Mouse (Mus musculus): ENCODE data around the gene Sort1.

Gene Sort1

DNA sequence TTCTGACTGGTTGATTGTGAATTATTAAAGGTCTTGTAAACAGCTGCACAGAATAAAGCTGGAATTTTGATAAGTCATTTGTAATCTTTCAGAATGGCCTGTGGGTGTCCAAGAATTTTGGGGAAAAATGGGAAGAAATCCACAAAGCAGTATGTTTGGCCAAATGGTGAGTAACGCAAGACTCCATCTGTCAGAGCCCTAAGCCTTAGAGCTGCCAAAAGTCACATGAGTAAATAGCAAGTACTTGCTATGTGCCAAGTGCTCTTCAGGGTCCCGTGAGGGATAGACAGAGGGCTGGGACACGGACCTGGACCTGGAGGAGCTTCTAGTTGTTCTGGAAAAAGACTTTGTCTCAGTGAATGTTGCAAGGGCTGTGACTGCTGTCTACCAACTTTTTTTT, 44.0 kb downstream of the Sort1 start:
- DNase-seq (ENCODE audit: low read depth, low spot score): no peak

- DNase-seq (ENCODE audit: low read depth, low spot score): no peak
Observed at GRCm38 (mm10) chr3:108328441-108328841, 44.6 kb downstream of the Sort1 start.

DNA sequence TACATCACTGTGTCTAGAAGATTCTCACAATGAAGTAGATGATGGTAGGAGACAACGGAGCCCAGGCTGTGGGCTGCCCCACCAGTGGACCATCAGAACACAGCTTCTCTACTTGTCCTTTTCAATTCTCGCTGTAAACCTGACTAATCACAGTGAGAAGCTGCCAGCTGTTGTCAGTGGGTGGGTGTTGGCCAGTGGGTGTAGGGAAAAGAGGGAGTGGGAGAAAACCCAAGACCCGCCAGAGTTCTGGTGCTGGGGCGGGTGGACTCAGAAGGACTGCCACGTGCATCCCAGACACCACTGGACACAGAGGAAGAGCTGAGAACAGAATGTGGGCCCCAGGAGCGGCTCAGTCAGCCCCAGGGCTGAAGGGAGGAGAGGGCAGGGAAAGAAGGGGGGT, 46.9 kb downstream of the Sort1 start:
- DNase-seq (ENCODE audit: low read depth, low spot score): no peak

DNA sequence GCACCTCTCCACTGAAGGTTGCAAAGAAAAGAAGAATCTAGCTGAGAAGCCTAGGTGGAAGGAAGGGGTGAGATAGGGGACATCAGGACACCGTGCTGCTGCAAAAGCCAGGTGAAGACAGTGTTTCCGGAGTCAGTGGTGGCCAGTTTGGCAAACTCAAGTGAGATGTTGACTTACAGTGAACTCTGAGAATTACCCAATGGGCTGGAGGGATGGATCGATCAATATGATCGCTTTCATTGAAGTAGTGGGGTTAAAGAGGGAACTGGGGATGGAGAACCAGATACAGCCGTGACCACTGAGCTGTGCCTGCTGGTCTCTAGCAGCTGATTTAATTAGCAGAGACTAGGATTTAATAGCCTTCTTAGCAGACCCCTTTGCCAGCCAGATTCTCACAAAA, 53.0 kb downstream of the Sort1 start:
- no peak for DNase-seq (ENCODE audit: low read depth, low spot score)

GRCm38 (mm10) chr3:108341040-108341439, 57.2 kb downstream of the Sort1 start:
- DNase-seq (ENCODE audit: low read depth, low spot score): no peak

- DNase-seq (ENCODE audit: low read depth, low spot score): no peak
Observed at GRCm38 (mm10) chr3:108342185-108342584, 58.3 kb downstream of the Sort1 start.

GRCm38 (mm10) chr3:108345855-108346254, 62.0 kb downstream of the Sort1 start:
- DNase-seq (ENCODE audit: low read depth, low spot score): no peak

- peak; percentile 68 for DNase-seq (ENCODE audit: low read depth, low spot score)
Observed at GRCm38 (mm10) chr3:108348376-108348775, 64.5 kb downstream of the Sort1 start.

GRCm38 (mm10) chr3:108355245-108355644, 71.4 kb downstream of the Sort1 start:
- DNase-seq (ENCODE audit: low read depth, low spot score): no peak

GRCm38 (mm10) chr3:108357051-108357450, 73.2 kb downstream of the Sort1 start:
- no peak for DNase-seq (ENCODE audit: low read depth, low spot score)

- DNase-seq (ENCODE audit: low read depth, low spot score): no peak
Observed at GRCm38 (mm10) chr3:108358445-108358844, 74.6 kb downstream of the Sort1 start.

GRCm38 (mm10) chr3:108360894-108361293, 77.0 kb downstream of the Sort1 start:
- DNase-seq (ENCODE audit: low read depth, low spot score): no peak

- no peak for DNase-seq (ENCODE audit: low read depth, low spot score)
Observed at GRCm38 (mm10) chr3:108363626-108364025, 79.7 kb downstream of the Sort1 start.

DNA sequence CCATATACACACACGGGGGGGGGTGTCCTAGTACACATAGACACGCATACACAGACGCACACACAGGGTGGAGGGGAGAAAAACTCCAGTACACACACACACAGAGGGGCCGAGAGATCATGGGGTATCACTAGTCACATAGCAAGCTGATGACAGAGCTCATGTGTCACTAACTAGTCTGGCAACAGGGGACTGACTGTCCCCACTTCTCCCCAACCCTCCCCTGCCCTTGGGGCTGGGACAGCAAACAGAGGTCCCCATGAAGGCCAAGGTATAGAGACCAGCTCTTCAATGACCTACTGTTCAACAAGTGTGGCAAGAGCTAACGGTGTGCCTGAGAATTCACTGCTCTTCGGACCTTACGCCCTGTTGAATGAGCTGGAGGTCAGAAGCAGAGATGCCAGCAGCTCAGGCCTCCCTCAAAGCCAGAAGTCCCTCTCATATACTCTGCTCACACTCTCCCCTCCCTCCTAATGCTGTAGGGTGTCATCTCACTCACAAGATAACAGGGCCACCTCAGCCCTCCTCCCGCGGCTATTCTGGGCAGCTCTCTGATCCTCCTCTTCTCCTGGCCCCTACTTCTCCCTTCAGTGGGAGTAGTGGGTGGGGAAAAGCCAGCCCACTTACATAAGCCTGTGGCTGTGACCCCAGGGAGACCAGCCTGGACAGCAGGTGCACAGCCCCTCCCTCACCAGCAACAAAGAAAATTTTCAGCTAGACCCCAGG, 80.6 kb downstream of the Sort1 start, which contains the start of gene Mybphl:
Mybphl (plus strand) TSS at position 642 of the 726 bp plus-strand sequence.
- DNase-seq (ENCODE audit: low read depth, low spot score): no peak

GRCm38 (mm10) chr3:108367173-108367572, 83.3 kb downstream of the Sort1 start:
- no peak for DNase-seq (ENCODE audit: low read depth, low spot score)

DNA sequence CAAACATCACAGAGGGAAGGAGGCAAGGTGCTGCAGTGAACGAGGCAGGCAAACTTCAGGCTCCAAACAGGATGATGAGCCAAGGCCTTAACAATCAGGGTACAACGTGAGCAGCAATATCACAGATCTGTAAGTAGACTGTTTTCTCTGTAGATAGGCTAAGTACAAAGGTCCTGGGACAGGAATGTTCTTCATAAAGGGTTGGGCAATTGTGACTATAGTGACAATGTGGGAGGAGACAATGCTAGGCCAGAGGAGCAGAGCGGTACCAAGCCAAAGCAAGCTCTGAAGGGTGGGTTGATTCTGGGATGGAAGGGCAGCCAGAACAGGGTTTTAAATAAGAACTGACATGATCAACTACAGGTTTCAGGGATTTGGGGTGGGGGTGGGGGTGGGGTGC, 83.9 kb downstream of the Sort1 start:
- no peak for DNase-seq (ENCODE audit: low read depth, low spot score)

DNA sequence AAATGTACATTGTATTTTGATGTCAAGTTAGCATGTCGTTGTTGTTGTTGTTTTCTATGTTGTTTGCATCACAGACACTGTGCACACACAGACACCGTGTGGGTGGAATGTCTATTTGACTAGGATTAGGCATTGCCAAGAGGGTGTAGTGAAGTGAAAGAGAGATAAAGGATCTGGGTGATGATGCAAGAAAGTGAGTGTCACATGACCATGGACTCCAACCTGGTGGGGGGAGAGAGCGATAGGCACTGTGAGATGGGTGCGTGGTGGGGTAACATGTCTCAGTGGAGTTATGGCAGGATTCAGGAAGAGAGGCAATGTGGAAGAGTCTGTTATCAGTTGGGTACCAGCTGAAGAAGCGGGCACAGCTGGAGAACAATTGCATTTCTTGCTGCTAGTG, 84.8 kb downstream of the Sort1 start:
- no peak for DNase-seq (ENCODE audit: low read depth, low spot score)

DNA sequence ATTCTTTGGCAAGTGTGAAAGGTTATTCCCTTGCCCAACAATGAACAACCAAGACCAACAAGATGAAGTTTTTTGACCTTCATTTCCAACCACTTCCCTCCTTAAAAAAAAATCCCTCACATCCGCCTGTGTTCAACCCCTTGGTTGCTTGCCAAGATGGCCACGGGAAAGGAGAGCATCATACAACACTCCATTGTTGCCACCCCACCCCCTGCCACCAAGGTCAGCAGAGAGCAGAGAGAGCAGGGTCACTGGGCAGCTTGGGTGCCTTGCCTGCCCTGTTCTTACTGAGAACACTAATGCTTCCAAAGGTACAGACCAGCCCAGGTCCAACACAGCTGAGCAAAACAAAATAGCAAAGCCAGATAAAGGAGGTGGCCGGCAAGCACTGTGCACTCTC, 88.4 kb downstream of the Sort1 start:
- DNase-seq (ENCODE audit: low read depth, low spot score): no peak

DNA sequence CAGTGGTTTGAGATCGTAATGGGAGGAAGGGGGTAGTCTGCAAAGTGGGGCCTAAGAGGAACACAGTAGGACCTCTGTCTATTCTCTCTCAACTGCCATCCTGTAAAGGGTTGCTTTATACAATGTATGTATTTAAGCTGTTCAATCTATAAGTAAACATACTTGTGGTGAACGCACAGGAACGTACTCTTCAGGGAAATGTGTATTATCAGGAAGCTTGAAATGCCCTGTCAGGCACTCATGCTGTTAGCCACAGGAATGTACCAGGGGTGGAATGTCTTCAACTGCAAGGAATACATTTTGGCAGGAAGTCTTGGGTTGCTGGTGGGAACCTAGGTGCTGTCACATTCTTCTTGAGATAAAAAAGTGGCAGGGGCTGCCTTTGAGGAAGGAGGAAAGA, 88.8 kb downstream of the Sort1 start:
- no peak for DNase-seq (ENCODE audit: low read depth, low spot score)

DNA sequence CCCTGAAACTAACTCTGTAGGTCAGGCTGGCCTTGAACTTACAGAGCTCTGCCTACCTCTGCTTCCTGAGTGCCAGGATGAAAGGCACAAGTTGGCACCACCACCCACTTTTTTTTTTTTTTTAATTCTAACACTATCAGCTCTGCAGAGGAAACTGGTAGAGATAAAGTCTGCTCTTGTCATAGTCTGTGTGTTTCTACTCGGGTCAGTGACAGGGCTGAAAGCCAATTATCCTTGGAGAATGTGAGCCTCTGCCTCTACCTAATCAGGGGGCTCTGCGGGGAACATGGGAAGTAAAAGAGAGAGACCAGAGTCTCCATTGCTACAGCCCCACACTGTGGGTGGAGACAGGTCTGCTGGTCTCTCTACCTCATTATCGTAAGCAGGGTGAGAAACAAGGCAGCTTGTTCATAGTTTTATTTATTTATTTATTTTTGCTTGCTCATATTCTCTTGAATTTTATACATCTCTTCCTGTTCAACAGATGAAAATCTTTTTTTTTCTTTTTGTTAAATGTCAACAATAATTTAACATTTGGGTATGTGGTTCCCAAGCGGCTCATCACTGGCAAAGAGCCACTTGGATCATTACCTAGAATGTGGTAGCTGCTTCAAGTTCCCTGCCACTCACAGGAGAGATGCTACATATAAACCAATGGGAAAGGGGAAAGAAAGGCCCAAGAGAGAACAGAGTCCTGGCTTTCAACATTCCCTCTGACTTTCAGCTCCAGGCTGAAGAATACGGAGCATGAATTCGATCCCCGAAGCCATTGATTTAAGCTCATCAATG, 95.2 kb downstream of the Sort1 start:
- no peak for DNase-seq (ENCODE audit: low read depth, low spot score)

DNA sequence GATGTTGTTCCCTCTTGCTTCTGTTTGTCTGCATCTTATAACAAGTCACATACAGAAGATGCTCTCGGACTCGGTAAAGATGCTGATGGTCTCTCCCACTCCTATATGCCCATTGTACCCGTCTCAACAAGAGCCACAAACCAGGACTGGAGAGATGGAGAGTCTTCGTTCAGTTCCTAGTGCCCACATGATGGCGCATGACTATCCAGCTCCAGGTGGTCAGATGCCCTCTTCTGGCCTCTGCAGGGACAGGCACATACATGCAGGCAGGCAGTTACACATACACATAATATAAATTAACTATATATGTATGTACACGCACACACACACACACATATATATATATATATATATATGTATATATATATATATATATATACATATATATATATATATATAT, 96.8 kb downstream of the Sort1 start:
- peak; percentile 69 for DNase-seq (ENCODE audit: low read depth, low spot score)

GRCm38 (mm10) chr3:108381945-108382875, 98.3 kb downstream of the Sort1 start:
- peak; percentile 59 for DNase-seq (ENCODE audit: low read depth, low spot score)
